Mouse (Mus musculus) urinary bladder, adult 2 months (tissue): ENCODE measurements around the gene E2f4. TPM values are rescaled to one million over a fixed set of nuclear protein-coding genes. Genes with fewer than 3 reads are reported as not detected.

Source experiments
- DNase-seq: peaks from one replicate; pipeline ENCODE4 v3.0.0; 2022; ENCODE audit warnings: low spot score
- polyA plus RNA-seq: library from polyadenylated mRNA; depleted of rRNA; stranded (reverse); fragments of >200 nt; gene quantifications from 2 replicates; pipeline ENCODE4 v1.2.3, GENCODE M21; 2012; rRNA removed

Gene E2f4
- polyA plus RNA-seq, 1 experiment, result 75.5 TPM

- peak; percentile 78 for DNase-seq
Observed at GRCm38 (mm10) chr8:105347428-105348221, 50.2 kb downstream of the E2f4 start, which contains the start of gene Fhod1. Gene Fhod1 (minus strand): TSS chr8:105347953.

- DNase-seq, result no peak
Observed at GRCm38 (mm10) chr8:105348450-105349095, 51.1 kb downstream of the E2f4 start, which contains the start of gene Slc9a5. Gene Slc9a5 (plus strand): TSS chr8:105348843.

GRCm38 (mm10) chr8:105349096-105349771 is 51.8 kb downstream of the E2f4 start:
- no peak for DNase-seq

GRCm38 (mm10) chr8:105350186-105350585 is 52.7 kb downstream of the E2f4 start:
- DNase-seq, result no peak

- no peak for DNase-seq
Observed at GRCm38 (mm10) chr8:105353583-105354135, 56.2 kb downstream of the E2f4 start.

- no peak for DNase-seq
Observed at GRCm38 (mm10) chr8:105354549-105354948, 57.1 kb downstream of the E2f4 start.

Other genes starting within 250 kb of the E2f4 start
- gene Ces3a, start 249.1 kb upstream of the E2f4 start, polyA plus RNA-seq, result 0.04 TPM in 1 of 2 replicates, not detected in the other
- gene Ces3b, start 213.9 kb upstream of the E2f4 start, polyA plus RNA-seq, result not detected in 2 replicates
- not detected in 2 replicates for gene Ces4a, start 165.9 kb upstream of the E2f4 start, polyA plus RNA-seq
- 28.0 and 30.1 TPM in 2 replicates for gene Cbfb, start 127.0 kb upstream of the E2f4 start, polyA plus RNA-seq
- gene D230025D16Rik, start 72.5 kb upstream of the E2f4 start, polyA plus RNA-seq, result 25.3 and 28.5 TPM in 2 replicates
- 34.1 and 34.5 TPM in 2 replicates for gene B3gnt9, start 42.5 kb upstream of the E2f4 start, polyA plus RNA-seq
- gene Tradd, start 33.1 kb upstream of the E2f4 start, polyA plus RNA-seq, result 15.1 and 15.8 TPM in 2 replicates
- gene Fbxl8, start 33.0 kb upstream of the E2f4 start, polyA plus RNA-seq, result 9.1 and 9.5 TPM in 2 replicates
- gene Hsf4, start 27.9 kb upstream of the E2f4 start, polyA plus RNA-seq, result 4.8 TPM in 2 replicates
- gene Nol3, start 21.5 kb upstream of the E2f4 start, polyA plus RNA-seq, result 2.8 and 4.0 TPM in 2 replicates
- gene 4931428F04Rik, start 7.8 kb upstream of the E2f4 start, polyA plus RNA-seq, result 2.7 and 2.9 TPM in 2 replicates
- 4.3 and 4.5 TPM in 2 replicates for gene Exoc3l, start 1.6 kb upstream of the E2f4 start, polyA plus RNA-seq
- gene Elmo3, start 7.9 kb downstream of the E2f4 start, polyA plus RNA-seq, result 25.2 and 29.0 TPM in 2 replicates
- 3.9 and 6.1 TPM in 2 replicates for gene Lrrc29, start 28.6 kb downstream of the E2f4 start, polyA plus RNA-seq
- gene Tmem208, start 28.7 kb downstream of the E2f4 start, polyA plus RNA-seq, result 72.7 and 103 TPM in 2 replicates
- 17.0 and 18.4 TPM in 2 replicates for gene Fhod1, start 50.3 kb downstream of the E2f4 start, polyA plus RNA-seq
- gene Slc9a5, start 51.2 kb downstream of the E2f4 start, polyA plus RNA-seq, result 2.6 and 3.4 TPM in 2 replicates
- gene Plekhg4, start 75.6 kb downstream of the E2f4 start, polyA plus RNA-seq, result 0.25 and 0.50 TPM in 2 replicates
- gene Kctd19, start 115.8 kb downstream of the E2f4 start, polyA plus RNA-seq, result 0.06 and 0.10 TPM in 2 replicates
- 0.48 and 0.53 TPM in 2 replicates for gene Lrrc36, start 115.9 kb downstream of the E2f4 start, polyA plus RNA-seq
- gene Tppp3, start 173.9 kb downstream of the E2f4 start, polyA plus RNA-seq, result 84.1 and 93.7 TPM in 2 replicates
- 56.7 and 64.7 TPM in 2 replicates for gene Zdhhc1, start 199.2 kb downstream of the E2f4 start, polyA plus RNA-seq
- gene Hsd11b2, start 221.1 kb downstream of the E2f4 start, polyA plus RNA-seq, result 0.49 and 0.52 TPM in 2 replicates